Mouse (Mus musculus): ENCODE data around the gene Hoxc11. TPM values are rescaled to one million over a fixed set of nuclear protein-coding genes. Genes with fewer than 3 reads are reported as not detected.
A peak's percentile ranks its signal among the peaks of the same experiment; 100 is the strongest.

Hoxc11 gene
- total and polyA plus RNA-seq, 3 experiments = not detected

GRCm38 (mm10) chr15:102997939-102998355 is 43.7 kb downstream of the Hoxc11 start, which contains the start of gene Hoxc6 (continued):
- TF ChIP-seq ETS1 (IDR thresholded peaks at IDR 0.05; ENCODE audit: low read depth, low read length) (peak; percentile 64; the same call in 1 of the 2 replicates), POLR2A (IDR thresholded peaks at IDR 0.05; ENCODE audit: control insufficient read depth in 1 of 2, insufficient read depth in 1 of 2, low read depth in 1 of 2, low read length in 2 of 2, poor library complexity in 1 of 2) (peak; percentile 19 to 34; a peak in 2 of 4 replicates), HCFC1 (IDR thresholded peaks at IDR 0.05; ENCODE audit: low read depth, low read length) (no peak), ZNF384 (IDR thresholded peaks at IDR 0.05; ENCODE audit: low read depth, low read length) (no peak), ZC3H11A (IDR thresholded peaks at IDR 0.05; ENCODE audit: low read depth, low read length) (no peak), TAL1 (IDR thresholded peaks at IDR 0.05; ENCODE audit: low read length) (no peak), ELF1 (IDR thresholded peaks at IDR 0.05; ENCODE audit: low read depth, low read length) (no peak), MYB (IDR thresholded peaks at IDR 0.05; ENCODE audit: low read depth, low read length) (no peak), E2F4 (IDR thresholded peaks at IDR 0.05; ENCODE audit: borderline replicate concordance, low read depth, low read length) (no peak; the same call in 1 of the 2 replicates), USF2 (IDR thresholded peaks at IDR 0.05; ENCODE audit: borderline replicate concordance in 1 of 2, insufficient read depth in 1 of 2, low read depth in 1 of 2, low read length in 2 of 2) (no peak), ZKSCAN1 (IDR thresholded peaks at IDR 0.05; ENCODE audit: low read depth, low read length) (no peak), MXI1 (IDR thresholded peaks at IDR 0.05; ENCODE audit: low read depth, low read length) (peak; percentile 9), MAFK (IDR thresholded peaks at IDR 0.05; ENCODE audit: borderline replicate concordance, low read depth, low read length) (no peak), EP300 (IDR thresholded peaks at IDR 0.05; ENCODE audit: low read depth in 1 of 2, low read length in 2 of 2) (no peak), JUND (IDR thresholded peaks at IDR 0.05; ENCODE audit: low read depth, low read length) (no peak)

DNA sequence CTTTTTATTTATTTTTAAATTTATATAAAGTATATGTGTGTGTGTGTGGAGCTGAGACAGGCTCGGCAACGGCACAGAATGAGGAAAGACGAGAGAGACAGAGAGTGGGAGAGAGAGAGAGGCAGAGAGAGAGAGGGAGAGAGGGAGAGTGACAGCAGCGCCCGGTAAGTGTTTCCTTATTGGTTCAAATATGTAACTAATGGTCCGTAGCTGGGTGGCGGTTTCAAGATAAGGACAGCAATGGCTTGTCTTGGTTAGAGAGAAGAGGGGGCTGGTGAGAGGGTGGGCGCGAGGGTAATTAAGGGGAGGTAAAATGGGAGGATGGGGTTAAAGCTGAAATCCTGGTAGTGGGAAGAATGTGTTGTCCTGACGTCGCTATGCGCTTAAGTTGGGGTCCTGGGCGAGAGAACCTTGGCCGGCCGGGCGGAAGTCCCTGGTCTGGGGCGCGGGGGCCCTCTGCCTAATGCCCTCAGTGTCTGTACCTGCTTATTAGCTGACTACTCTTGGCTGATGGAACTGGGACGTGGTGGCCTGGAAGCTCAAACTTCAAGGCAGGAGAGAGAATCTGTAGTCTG is 44.5 kb downstream of the Hoxc11 start:
- H3K79me2 ChIP-seq (ENCODE audit: control insufficient read depth, insufficient read depth, low read length, poor library complexity) = peaks cover 24% of the 10 kb centered on the region
- peak overlapping the region; percentile 99 for H3K27ac ChIP-seq (ENCODE audit: control insufficient read depth, low read depth, low read length)
- H3K9ac ChIP-seq (ENCODE audit: control insufficient read depth, low read depth, low read length, poor library complexity, severe bottlenecking) = peak overlapping the region; percentile 98
- H3K36me3 ChIP-seq (ENCODE audit: control insufficient read depth in 1 of 2, insufficient read depth in 2 of 2, low read length in 2 of 2) = peaks cover 0 to 31% of the 10 kb centered on the region in 2 experiments; a peak in 2 of 4 replicates
- peak; percentile 97 for DNase-seq (ENCODE audit: low read depth, low spot score)
- peak overlapping the region; percentile 68 for H3K4me3 ChIP-seq (ENCODE audit: control insufficient read depth in 1 of 2, insufficient read depth in 1 of 2, low read depth in 2 of 2, low read length in 2 of 2)
- H3K27me3 ChIP-seq (ENCODE audit: control insufficient read depth in 1 of 2, insufficient read depth in 2 of 2, low read length in 2 of 2) = no peaks in the 10 kb centered on the region
- H3K9me3 ChIP-seq (replicated peaks; ENCODE audit: insufficient read depth, low read length) = no peaks in the 10 kb centered on the region
- H3K4me1 ChIP-seq (ENCODE audit: control insufficient read depth in 1 of 2, insufficient read depth in 2 of 2, low read length in 2 of 2) = peaks cover 15 to 34% of the 10 kb centered on the region in 2 experiments
- TF ChIP-seq ZC3H11A (IDR thresholded peaks at IDR 0.05; ENCODE audit: low read depth, low read length) (peak; percentile 23; the same call in 1 of the 2 replicates), POLR2AphosphoS5 (IDR thresholded peaks at IDR 0.05; ENCODE audit: borderline replicate concordance, low read depth, low read length) (no peak), ZMIZ1 (IDR thresholded peaks at IDR 0.05; ENCODE audit: low read depth, low read length) (peak; percentile 97), MEF2A (IDR thresholded peaks at IDR 0.05; ENCODE audit: extremely low read depth, insufficient replicate concordance, low read depth, low read length, poor library complexity, severe bottlenecking) (peak; percentile 76; the same call in 1 of the 2 replicates), POLR2AphosphoS2 (IDR thresholded peaks at IDR 0.05; ENCODE audit: low read length) (peak; percentile 86; the same call in 1 of the 2 replicates), SIN3A (IDR thresholded peaks at IDR 0.05; ENCODE audit: low read length) (peak; percentile 89), POLR2A (IDR thresholded peaks at IDR 0.05; ENCODE audit: control insufficient read depth in 1 of 2, insufficient read depth in 1 of 2, low read depth in 1 of 2, low read length in 2 of 2, poor library complexity in 1 of 2) (peak; percentile 37 to 63), MAFK (IDR thresholded peaks at IDR 0.05; ENCODE audit: borderline replicate concordance, low read depth, low read length) (peak; percentile 53; the same call in 1 of the 2 replicates), EP300 (IDR thresholded peaks at IDR 0.05; ENCODE audit: low read depth in 1 of 2, low read length in 2 of 2) (peak; percentile 74 to 86), ZKSCAN1 (IDR thresholded peaks at IDR 0.05; ENCODE audit: low read depth, low read length) (0 out of 2 replicates have a peak, but pooled peaks have one; percentile 43), TAL1 (IDR thresholded peaks at IDR 0.05; ENCODE audit: low read length) (peak; percentile 24; the same call in 1 of the 2 replicates), NRF1 (IDR thresholded peaks at IDR 0.05; ENCODE audit: insufficient read depth, low read depth, low read length, poor library complexity, severe bottlenecking) (0 out of 2 replicates have a peak, but pooled peaks have one; percentile 32), USF2 (IDR thresholded peaks at IDR 0.05; ENCODE audit: borderline replicate concordance in 1 of 2, insufficient read depth in 1 of 2, low read depth in 1 of 2, low read length in 2 of 2) (no peak), JUND (IDR thresholded peaks at IDR 0.05; ENCODE audit: low read depth, low read length) (peak; percentile 98), BHLHE40 (IDR thresholded peaks at IDR 0.05; ENCODE audit: borderline replicate concordance, low read depth, low read length) (peak; percentile 56; the same call in 1 of the 2 replicates), MAZ (IDR thresholded peaks at IDR 0.05; ENCODE audit: low read depth, low read length) (peak; percentile 91), HCFC1 (IDR thresholded peaks at IDR 0.05; ENCODE audit: low read depth, low read length) (peak; percentile 72), CHD1 (IDR thresholded peaks at IDR 0.05; ENCODE audit: low read depth, low read length) (peak; percentile 98), E2F4 (IDR thresholded peaks at IDR 0.05; ENCODE audit: borderline replicate concordance, low read depth, low read length) (peak; percentile 72), GATA1 (IDR thresholded peaks at IDR 0.05; ENCODE audit: low read depth, low read length) (peak; percentile 88), MYC (IDR thresholded peaks at IDR 0.05; ENCODE audit: low read depth, low read length) (peak; percentile 52; the same call in 1 of the 2 replicates), ZNF384 (IDR thresholded peaks at IDR 0.05; ENCODE audit: low read depth, low read length) (peak; percentile 45; the same call in 1 of the 2 replicates), CHD2 (IDR thresholded peaks at IDR 0.05; ENCODE audit: low read length) (peak; percentile 53), CTCF (IDR thresholded peaks at IDR 0.05 in 2 of 3, conservative IDR thresholded peaks at IDR 0.05 in 1 of 3; ENCODE audit: control insufficient read depth in 1 of 3, insufficient read depth in 1 of 3, low read depth in 2 of 3, low read length in 3 of 3, poor library complexity in 1 of 3, severe bottlenecking in 1 of 3) (no peak), MYB (IDR thresholded peaks at IDR 0.05; ENCODE audit: low read depth, low read length) (peak; percentile 85)
